Mouse (Mus musculus) urinary bladder, postnatal 25 days (tissue): Measurements from ENCODE around the gene Ticam1.
"Not testable (repeated sequence)": the region's sequence is repeated elsewhere in the genome, so short reads cannot be mapped to it uniquely, and the experiment has no call there.

Source experiments
- DNase-seq: peaks from one replicate; pipeline ENCODE4 v3.0.0; 2022; ENCODE audit warnings: low spot score

Ticam1 gene

DNA sequence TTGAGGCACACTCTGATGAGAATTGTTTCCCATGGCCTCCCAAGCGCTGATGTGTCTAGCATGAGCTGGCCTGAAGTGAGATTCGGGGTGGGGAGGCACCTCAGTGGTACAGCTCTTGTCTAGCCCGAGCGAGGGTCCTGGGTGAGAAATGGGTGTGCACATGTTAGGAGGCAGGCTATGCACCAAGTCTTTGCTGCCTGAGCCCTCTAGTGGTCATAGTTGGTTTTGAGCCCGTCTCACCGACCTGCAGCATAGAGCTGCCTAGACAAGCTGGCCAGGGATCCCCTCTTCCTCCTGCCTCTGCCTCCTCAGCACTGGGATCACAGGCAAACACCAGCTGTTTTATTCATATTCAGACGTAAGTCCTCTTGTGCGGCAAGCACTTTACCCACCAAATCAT lies 12.6 kb downstream of the Ticam1 start:
- peak; percentile 64 for DNase-seq

DNA sequence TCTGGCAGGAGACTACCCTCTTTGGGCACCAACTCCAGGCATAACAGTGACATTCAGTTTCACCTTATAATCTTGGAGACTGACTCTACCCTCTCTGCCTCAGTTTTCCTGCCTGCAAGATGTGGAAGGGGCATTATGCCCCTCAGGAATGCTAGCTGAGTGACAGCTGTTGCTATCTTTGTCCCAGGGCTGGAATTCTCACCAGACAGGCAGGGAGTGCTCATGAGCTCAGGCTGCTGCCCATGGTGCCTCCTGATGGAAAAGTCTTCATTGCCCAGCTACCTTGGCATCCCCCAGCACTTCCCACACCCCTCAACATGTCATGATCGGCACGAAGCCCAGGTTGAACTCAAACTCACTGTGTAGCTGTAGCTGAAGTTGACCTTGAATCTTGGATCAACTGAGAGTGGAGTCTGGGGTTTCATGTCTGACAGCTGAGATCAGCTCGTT lies 13.9 kb downstream of the Ticam1 start:
- DNase-seq: no peak

DNA sequence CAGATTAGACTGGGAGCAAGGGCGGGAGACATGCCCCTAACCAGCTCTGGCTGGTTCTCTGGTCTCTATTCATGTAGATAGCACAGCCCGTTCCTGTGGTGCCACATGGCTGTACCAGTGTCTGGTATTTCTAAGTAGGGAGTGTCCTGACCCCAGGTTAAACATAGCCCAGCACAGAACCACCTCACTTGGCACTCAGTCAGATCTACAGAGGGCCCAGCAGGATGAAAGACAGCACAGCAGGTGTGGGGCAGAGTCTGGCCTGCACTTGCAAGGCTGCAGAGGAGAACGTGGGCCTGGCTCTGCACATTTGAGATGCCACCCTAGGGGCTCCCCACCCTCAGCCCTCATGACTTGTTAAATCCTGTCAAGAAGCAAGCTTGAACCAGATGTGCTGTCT lies 15.4 kb downstream of the Ticam1 start:
- no peak for DNase-seq

DNA sequence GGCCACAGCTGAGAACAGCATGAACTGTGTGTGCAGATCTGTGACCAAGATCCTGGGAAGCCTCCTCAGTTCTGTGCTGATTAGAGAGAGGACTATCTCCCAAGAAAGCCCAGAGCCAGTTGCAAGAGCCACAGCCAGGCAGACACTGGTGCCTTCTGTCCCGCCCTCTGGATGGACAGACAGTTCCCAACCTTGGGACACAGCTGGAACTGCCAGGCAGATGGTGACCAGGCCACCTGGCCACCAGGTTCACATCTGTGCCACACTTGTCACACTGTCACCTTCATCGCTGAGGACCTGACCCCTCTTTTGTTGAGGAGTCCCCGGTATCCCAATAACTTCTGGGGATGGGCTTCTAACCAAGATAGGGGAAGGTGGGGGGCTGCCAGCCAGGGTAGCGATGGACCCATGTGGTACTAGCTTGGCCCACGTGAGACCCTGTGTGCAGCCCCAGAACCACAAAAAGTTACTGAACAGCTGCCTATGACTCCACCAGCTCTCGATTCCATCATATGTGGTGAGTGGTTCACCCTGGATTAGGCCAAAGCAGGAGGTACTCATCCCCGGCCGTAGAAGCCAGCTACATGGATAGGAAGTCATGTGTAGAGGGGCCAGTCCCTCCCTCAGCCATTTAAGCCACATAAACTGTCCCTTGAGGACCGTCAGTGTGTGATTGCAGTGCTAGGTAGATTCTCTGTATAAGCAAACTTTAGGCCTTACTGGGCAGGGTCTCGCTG lies 17.1 kb downstream of the Ticam1 start:
- DNase-seq: no peak

DNA sequence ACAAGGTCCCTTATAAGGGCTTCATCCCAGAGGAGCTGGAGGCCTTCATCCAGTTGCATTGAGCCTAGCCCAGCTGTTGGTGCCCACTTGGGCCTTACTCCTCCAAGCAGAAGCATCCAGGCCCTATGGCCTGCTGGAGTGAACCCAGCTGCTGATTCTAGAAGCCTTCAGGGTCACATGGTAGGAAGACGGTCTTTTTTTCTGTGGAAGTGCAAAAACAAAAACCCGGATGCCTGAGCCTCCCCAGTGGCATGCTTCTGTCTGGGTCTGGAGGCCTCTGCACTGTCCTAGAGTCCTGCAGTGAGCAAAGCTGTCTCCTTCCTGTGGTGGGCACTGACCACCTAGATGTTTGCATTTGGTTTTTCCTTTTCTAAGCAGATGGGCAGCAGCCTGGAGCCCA lies 17.8 kb downstream of the Ticam1 start:
- DNase-seq: not testable (repeated sequence)

DNA sequence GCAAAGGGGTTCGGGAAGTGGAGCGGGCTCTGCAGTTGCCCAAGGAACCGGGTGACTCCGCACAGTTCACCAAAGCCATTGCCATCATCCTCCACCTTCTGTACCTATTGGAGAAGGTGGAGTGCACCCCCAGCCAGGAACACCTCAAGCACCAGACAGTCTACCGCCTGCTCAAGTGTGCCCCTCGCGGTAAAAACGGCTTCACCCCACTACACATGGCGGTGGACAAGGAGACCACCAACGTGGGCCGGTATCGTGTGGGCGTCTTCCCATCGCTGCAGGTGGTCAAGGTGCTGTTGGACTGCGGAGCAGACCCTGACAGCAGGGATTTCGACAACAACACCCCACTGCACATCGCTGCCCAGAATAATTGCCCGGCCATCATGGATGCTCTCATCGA lies 18.3 kb downstream of the Ticam1 start:
- not testable (repeated sequence) for DNase-seq

GRCm38 (mm10) chr17:56257181-56257894 lies 19.2 kb downstream of the Ticam1 start:
- DNase-seq: no peak

GRCm38 (mm10) chr17:56256239-56256881 lies 20.2 kb downstream of the Ticam1 start, which contains the start of gene Fem1a:
Gene Fem1a (plus strand): TSS chr17:56256810.
- DNase-seq: peak; percentile 68

DNA sequence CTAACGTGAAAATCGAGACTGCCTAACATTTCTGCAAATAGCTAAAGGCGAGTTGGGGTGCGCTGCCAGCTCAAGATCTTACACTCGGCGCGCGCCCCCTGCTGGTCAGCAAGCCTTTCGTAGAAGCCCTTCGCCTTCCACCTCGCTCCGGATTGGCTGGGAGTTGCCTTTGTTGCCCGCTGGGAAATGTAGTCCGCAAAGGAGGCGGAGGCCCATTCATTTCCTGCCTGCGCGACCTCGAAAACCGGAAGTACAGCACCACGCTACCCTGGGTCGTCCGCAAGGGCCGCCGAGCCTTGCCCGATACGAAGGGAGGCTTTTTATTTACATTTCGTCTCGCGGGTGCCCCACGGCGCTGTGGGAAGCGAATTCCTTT lies 20.7 kb downstream of the Ticam1 start:
- DNase-seq: peak; percentile 99

GRCm38 (mm10) chr17:56255429-56255828 lies 21.2 kb downstream of the Ticam1 start:
- no peak for DNase-seq

DNA sequence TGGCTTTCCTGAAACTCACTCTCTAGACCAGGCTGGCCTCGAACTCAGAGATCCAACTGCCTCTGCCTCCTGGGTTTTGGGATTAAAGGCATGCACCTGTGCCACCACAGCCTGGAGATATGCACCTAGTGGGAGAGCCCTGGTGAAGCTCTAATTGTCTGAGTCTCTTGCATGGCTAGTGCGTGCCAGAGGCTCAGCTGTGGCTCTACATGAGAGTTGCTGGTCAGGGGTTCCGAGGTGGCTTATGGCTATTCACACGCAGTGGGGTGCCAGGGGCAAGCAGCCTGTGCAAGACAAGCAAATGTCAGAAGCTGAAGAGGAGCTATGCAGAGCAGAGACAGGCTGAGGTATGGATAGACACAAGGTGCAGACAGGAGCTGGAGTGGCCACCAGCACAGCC lies 21.9 kb downstream of the Ticam1 start:
- DNase-seq: no peak

DNA sequence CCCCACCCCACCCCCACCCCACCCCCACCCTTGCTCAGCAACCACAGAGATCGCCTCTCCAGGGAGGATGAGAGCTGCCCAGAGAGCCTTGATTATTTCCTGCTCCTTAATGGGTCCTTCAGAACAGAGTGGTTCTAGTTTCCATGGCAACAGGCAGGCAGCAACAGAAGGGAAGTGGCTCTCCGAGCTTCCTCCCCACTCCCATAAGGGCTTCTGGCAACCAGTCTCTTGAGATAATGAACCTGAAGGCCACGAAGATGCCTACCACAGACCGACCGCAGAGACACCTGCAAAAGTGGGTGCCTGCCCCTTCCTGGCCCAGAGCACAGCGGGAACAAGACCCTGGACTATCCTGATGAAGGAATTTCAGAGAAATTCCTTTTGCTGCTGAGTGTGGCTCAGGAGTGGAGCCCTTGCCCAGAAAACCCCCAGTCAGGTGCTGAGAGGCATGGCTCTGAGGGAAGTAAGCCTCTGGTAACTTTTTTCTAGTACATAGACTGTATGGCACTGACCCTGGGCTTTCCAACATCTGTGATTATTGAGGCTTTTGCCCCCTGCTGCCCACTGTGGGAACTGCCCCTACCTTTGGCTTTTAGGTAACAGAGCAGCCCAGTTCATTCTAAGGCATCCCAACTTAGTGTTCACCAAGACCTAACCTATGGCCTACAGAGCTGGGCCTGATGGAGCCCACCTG lies 25.3 kb downstream of the Ticam1 start:
- peak; percentile 59 for DNase-seq

- DNase-seq: no peak
Measured at GRCm38 (mm10) chr17:56245608-56246007, 31.0 kb downstream of the Ticam1 start.

DNA sequence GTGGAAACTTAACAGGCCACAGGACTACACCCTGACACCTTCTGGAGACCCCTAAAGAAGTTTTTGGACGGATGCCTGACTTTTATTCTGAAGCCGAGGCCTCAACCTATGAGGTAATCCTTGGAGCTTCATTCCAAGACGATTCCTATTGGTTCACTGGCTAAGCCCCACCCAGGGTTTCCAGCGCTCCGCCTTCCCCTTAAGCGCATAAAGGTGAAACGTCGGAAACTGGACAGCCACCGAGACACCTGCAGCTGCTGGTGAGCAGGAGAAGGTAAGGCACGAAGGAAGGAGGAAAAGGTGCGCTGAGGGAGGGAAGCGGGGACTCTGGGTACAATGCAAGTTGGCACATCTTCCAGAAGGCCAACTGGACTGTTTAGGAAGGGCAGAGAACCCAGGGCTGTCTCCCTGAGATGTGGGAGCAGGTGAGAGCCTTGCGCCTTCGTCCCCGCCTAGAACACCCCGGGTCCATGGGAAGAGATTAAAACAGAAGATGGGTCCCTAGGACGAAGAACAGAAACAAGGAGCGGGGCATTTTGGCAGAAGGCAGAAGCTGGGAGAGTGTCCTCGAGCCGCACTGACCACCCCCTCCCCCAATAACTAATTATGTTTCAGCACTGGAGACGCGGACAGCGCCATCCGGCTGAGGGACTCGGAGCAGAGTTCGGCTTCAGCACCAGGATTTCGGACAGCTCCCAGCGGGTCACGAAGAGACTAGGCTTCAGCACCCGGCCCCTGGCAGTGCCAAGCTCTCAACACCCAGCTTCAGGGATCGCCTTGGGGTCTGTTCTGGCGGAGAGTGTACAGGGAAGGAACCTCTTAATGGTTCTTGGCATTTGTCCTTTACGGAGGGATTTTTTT lies 34.8 kb downstream of the Ticam1 start:
- DNase-seq: peak; percentile 88

GRCm38 (mm10) chr17:56233818-56234469 lies 42.6 kb downstream of the Ticam1 start:
- DNase-seq: no peak

- no peak for DNase-seq
Measured at GRCm38 (mm10) chr17:56233389-56233788, 43.2 kb downstream of the Ticam1 start.

DNA sequence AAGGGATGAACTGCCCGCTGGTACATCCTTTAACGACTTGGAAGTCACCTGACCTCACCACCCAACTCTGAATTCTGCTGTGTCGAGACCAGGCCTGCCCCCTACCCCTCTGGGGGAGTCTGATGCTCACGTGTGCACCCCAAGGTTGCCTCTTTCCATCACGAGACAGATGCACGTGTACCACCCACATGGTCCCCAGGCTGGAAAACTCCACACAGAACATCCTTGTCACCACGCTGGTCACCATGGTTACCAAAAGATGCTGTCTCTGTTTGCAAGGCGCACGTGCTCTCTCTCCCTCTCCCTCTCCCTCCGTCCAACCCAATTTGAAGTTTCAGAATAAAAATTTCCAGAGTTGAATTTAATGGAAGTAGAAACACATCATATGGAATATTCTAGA lies 46.6 kb downstream of the Ticam1 start:
- DNase-seq: no peak

DNA sequence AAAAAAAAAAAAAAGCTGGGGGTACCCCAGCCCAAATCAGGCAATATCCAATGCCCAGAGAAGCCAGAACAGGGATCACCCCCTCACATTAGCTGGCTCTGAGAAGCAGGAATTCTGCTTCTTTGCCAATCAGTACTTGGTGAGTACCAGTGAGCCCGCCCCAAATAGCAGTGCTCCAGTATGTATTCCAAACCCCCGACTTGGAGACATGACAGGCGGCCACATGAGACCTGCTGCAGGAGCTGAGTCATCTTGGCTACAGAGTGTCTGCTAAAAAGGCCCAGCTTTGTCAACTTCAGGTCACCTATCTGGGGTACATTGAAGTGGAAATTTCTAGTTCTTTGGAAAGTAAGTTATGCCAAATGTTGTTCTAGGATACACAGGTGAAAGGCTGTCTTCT lies 50.0 kb downstream of the Ticam1 start:
- DNase-seq: no peak

DNA sequence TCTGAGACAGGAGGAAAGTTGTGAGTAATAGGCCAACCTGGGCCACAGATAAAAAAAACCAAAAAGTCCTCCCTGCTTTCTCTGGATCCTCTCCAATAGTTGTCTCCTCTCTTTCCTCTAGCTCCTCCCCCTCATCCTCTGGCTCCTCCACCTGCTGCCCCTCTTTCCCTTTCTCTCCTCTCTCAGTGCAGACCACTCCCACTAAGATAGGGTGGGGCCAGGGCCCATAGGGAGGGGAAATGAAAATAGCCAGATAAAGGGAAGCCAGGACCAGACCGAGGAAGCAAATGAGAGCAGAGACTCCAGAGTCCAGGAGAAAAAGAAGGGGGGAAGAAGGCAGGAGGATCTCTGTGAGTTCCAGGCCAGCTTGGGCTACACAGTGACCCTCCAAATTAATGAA lies 51.7 kb downstream of the Ticam1 start:
- DNase-seq: no peak

- DNase-seq: peak; percentile 35
Measured at GRCm38 (mm10) chr17:56219805-56220204, 56.8 kb downstream of the Ticam1 start.
